Mouse (Mus musculus): ENCODE data around the gene Mdm4. TPM values are rescaled to one million over a fixed set of nuclear protein-coding genes. Genes with fewer than 3 reads are reported as not detected.
"Not testable (repeated sequence)": the region's sequence is repeated elsewhere in the genome, so short reads cannot be mapped to it uniquely, and the experiment has no call there.

Gene Mdm4
- polyA plus RNA-seq, 1 experiment from 2014 or later: 20.7 TPM

DNA sequence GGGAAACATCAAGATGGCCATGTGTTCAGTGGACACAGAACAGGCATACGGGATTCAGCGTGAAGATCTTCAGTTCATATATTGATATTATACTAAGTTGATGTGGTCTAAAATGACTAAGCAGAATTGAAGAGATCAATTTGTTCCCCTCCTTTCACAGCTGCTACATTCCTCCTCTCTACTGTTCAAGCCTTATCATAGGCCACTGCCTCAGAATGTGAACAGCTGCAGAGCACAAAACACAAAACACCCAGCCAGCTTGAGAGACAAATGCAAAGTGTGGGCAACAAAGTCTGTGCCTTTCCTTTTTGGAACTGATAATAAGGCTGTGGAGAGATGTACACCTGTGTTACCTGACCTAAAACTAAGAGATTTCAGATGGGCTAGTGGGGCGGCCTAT is 39.6 kb downstream of the Mdm4 start:
- Histone ChIP-seq H3K4me3 (ENCODE audit: low read length) (no peak overlapping the region), H3K4me1 (ENCODE audit: control insufficient read depth, insufficient read depth, low read length) (0 out of 2 replicates have a peak, but pooled peaks cover 2% of the 10 kb centered on the region), H3K36me3 (ENCODE audit: control insufficient read depth, insufficient read depth) (peaks cover 40% of the 10 kb centered on the region), H3K9ac (ENCODE audit: low read length) (no peak overlapping the region), H3K27ac (ENCODE audit: low read length) (no peak overlapping the region), H3K4me2 (ENCODE audit: low read depth, low read length) (no peak overlapping the region), H3K9me3 (replicated peaks; ENCODE audit: control insufficient read depth, low read length) (no peaks in the 10 kb centered on the region), H3K27me3 (ENCODE audit: control insufficient read depth, insufficient read depth, low read length) (no peaks in the 10 kb centered on the region)
- WGBS: 94% methylated on average over 3 of the region's 3 CpGs
- no peak for ATAC-seq (replicated peaks; ENCODE audit: extremely low read depth, insufficient read depth, low FRiP score)

DNA sequence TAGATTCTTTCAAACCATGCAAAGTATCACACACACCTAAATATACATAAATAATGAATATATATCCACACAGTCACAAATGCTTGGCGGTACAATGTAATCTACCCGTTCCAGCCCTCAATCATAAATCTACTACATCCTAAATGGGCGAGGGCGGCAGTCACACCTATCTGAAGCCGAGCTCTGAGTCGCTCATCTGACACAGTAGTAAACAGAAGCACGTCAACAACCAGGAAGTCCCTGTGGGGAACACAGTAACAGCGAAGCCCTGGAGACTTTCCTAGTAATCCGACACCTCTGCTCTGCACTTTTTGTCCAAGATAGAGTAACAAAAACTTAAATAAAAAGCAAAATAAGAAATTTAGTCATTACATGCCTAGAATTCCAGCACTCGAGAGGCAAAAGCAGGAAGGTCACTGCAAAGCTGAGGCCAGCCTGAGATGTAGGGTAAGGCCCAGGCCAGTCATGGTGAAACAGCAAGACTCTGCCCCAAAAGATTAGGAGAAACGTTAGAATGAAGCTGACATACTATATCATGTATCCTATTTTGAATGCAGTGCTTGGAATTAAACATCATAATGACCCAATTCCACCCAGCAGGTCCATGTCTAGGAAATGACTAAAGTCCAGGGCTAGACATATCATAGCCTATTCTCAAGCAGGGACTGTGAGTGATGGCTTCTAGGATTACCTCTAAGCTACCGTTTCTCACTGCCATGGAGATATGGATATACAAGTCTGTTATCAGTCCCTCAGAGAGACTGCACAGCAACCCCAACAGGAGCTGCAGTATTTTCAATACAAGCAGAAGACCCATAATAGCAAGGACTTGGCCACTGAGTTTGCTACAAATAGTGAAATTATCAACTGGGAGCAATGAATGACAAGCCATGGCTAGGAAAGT is 41.6 kb downstream of the Mdm4 start:
- H3K9me3 ChIP-seq (replicated peaks; ENCODE audit: control insufficient read depth, low read length); H3K27ac ChIP-seq (ENCODE audit: low read length); H3K4me3 ChIP-seq (ENCODE audit: low read length); H3K4me2 ChIP-seq (ENCODE audit: low read depth, low read length); H3K4me1 ChIP-seq (ENCODE audit: control insufficient read depth, insufficient read depth, low read length); H3K9ac ChIP-seq (ENCODE audit: low read length); ATAC-seq (replicated peaks; ENCODE audit: extremely low read depth, insufficient read depth, low FRiP score); H3K27me3 ChIP-seq (ENCODE audit: control insufficient read depth, insufficient read depth, low read length): not testable (repeated sequence)
- peaks cover 41% of the 10 kb centered on the region for H3K36me3 ChIP-seq (ENCODE audit: control insufficient read depth, insufficient read depth)
- 70% methylated on average over 12 of the region's 12 CpGs for WGBS

DNA sequence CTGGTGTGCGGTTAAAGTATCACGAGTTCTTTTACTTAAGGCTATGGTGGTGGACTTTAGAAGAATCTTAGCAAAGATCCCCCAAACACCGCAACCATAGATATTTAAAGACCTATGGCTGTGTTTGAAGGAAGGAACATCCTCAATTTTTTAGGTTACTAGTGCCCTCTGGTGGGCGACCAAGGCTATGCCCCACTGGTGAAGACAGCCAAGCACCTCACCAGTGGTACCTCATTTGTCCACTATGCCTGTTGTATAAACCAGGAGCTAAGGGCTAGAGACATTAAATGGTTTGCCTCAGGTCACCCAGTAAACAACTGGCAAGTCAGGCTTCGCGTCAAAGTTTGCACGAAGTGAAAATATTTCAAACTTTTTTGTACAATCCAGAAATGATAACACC is 47.6 kb downstream of the Mdm4 start:
- H3K4me3 ChIP-seq (ENCODE audit: low read length): no peak overlapping the region
- no peaks in the 10 kb centered on the region for H3K27me3 ChIP-seq (ENCODE audit: control insufficient read depth, insufficient read depth, low read length)
- no peak overlapping the region for H3K4me2 ChIP-seq (ENCODE audit: low read depth, low read length)
- H3K9ac ChIP-seq (ENCODE audit: low read length): no peak overlapping the region
- no peaks in the 10 kb centered on the region for H3K9me3 ChIP-seq (replicated peaks; ENCODE audit: control insufficient read depth, low read length)
- H3K36me3 ChIP-seq (ENCODE audit: control insufficient read depth, insufficient read depth): peaks cover 21% of the 10 kb centered on the region
- ATAC-seq (replicated peaks; ENCODE audit: extremely low read depth, insufficient read depth, low FRiP score): no peak
- 60% methylated on average over 7 of the region's 7 CpGs for WGBS
- H3K4me1 ChIP-seq (ENCODE audit: control insufficient read depth, insufficient read depth, low read length): 0 out of 2 replicates have a peak, but pooled peaks cover 2% of the 10 kb centered on the region
- H3K27ac ChIP-seq (ENCODE audit: low read length): no peak overlapping the region

DNA sequence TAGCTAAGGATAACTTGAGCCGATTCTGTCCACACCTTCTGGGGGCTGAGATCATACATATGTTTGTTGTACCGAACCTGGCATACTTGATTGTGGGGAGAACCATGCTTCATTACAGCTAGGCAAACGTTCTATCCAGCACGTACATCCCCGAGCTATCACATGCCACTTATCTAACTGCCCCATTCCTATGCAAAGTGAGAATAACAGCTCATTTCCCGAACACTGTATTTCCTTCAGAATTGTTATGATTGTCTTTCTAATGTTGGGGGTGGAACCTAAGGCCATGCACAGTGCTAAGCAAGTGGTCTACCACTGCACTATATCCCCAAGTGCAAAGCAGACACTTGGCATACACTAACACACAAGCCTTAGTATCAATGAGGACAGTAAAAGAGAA is 49.1 kb downstream of the Mdm4 start:
- no peak overlapping the region for H3K9ac ChIP-seq (ENCODE audit: low read length)
- no peaks in the 10 kb centered on the region for H3K9me3 ChIP-seq (replicated peaks; ENCODE audit: control insufficient read depth, low read length)
- H3K4me2 ChIP-seq (ENCODE audit: low read depth, low read length): no peak overlapping the region
- peaks cover 21% of the 10 kb centered on the region for H3K36me3 ChIP-seq (ENCODE audit: control insufficient read depth, insufficient read depth)
- WGBS: 84% methylated on average over 6 of the region's 6 CpGs
- no peak overlapping the region for H3K4me3 ChIP-seq (ENCODE audit: low read length)
- H3K27me3 ChIP-seq (ENCODE audit: control insufficient read depth, insufficient read depth, low read length): no peaks in the 10 kb centered on the region
- no peaks in the 10 kb centered on the region for H3K4me1 ChIP-seq (ENCODE audit: control insufficient read depth, insufficient read depth, low read length)
- ATAC-seq (replicated peaks; ENCODE audit: extremely low read depth, insufficient read depth, low FRiP score): no peak
- H3K27ac ChIP-seq (ENCODE audit: low read length): no peak overlapping the region

DNA sequence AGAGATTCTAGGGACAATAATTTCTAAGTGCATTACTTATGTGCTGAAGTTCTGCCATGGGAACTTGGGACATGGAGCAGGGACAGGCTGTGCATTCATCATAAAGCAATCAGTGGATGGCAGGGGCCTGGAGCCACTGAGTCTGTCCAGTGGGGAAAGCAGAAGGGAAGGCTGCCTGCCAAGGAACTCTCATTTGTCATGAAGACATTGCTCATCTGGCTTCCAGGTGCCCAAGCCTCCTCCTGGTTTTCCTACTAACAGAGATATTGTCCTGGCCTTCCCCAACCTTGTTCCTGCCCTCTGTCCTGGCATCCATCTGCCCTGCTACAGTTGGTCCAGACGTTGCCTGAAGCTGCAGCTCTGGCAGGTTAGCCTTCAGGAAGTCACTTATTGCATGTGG is 53.0 kb downstream of the Mdm4 start:
- 52% methylated on average over 1 of the region's 1 CpGs for whole genome bisulfite sequencing

DNA sequence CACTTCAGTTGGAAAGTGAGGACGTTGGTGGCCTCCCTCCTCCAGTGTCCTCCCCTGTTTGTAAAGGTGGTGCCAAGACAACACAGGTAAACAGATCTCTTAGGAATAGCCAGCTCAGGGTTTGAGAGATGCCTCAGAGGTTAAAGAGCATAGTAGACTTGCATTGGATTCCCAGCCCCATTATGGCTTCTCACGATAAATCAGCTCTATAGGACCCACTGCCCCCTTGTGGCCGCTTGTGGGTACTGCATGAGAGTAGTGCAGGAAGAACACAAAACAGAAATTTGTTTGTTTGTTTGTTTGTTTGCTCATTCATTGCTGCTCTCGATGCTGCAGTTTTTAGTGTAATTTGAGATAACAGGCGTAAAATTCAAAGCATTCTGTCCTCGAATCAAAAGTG is 61.7 kb downstream of the Mdm4 start:
- no peaks in the 10 kb centered on the region for H3K36me3 ChIP-seq (ENCODE audit: control insufficient read depth, insufficient read depth)
- WGBS: 31% methylated on average over 6 of the region's 6 CpGs

More for the DNA sequence above, 53.0 kb downstream of the Mdm4 start:
- Histone ChIP-seq H3K36me3 (ENCODE audit: control insufficient read depth, insufficient read depth) (peaks cover 5% of the 10 kb centered on the region; the same call in 1 of the 2 replicates), H3K4me2 (ENCODE audit: low read depth, low read length) (no peak overlapping the region), H3K9me3 (replicated peaks; ENCODE audit: control insufficient read depth, low read length) (no peaks in the 10 kb centered on the region), H3K4me1 (ENCODE audit: control insufficient read depth, insufficient read depth, low read length) (no peaks in the 10 kb centered on the region), H3K9ac (ENCODE audit: low read length) (no peak overlapping the region), H3K27ac (ENCODE audit: low read length) (no peak overlapping the region), H3K27me3 (ENCODE audit: control insufficient read depth, insufficient read depth, low read length) (no peaks in the 10 kb centered on the region), H3K4me3 (ENCODE audit: low read length) (no peak overlapping the region)
- no peak for ATAC-seq (replicated peaks; ENCODE audit: extremely low read depth, insufficient read depth, low FRiP score)

DNA sequence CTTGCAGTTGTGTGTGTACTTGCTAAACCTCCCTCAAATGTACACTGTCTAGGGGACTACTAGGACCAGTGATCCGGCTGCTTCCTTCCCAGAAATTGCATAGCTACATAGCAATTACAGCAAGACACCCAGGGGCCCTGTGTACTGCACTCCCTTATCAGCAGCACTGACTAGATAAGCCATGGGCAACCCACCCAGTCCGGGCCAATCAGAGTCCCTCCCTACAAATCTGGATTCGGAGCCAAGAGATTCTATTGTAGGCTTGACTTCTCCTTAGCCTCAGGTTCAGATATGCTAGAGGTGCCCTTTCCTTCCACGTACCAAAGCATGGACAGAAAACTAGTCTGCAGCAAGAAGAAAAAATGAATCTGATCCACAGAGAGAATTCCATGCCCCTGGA is 65.7 kb downstream of the Mdm4 start:
- 33% methylated on average over 4 of the region's 4 CpGs for WGBS
- H3K27ac ChIP-seq (ENCODE audit: low read length): no peak overlapping the region
- no peak for ATAC-seq (replicated peaks; ENCODE audit: extremely low read depth, insufficient read depth, low FRiP score)
- no peaks in the 10 kb centered on the region for H3K27me3 ChIP-seq (ENCODE audit: control insufficient read depth, insufficient read depth, low read length)
- no peaks in the 10 kb centered on the region for H3K36me3 ChIP-seq (ENCODE audit: control insufficient read depth, insufficient read depth)
- no peak overlapping the region for H3K4me2 ChIP-seq (ENCODE audit: low read depth, low read length)
- H3K4me1 ChIP-seq (ENCODE audit: control insufficient read depth, insufficient read depth, low read length): peaks cover 3% of the 10 kb centered on the region
- no peak overlapping the region for H3K4me3 ChIP-seq (ENCODE audit: low read length)
- no peak overlapping the region for H3K9ac ChIP-seq (ENCODE audit: low read length)
- 0 out of 2 replicates have a peak, but pooled peaks cover 2% of the 10 kb centered on the region for H3K9me3 ChIP-seq (replicated peaks; ENCODE audit: control insufficient read depth, low read length)

More for the DNA sequence above, 61.7 kb downstream of the Mdm4 start:
- no peak for ATAC-seq (replicated peaks; ENCODE audit: extremely low read depth, insufficient read depth, low FRiP score)
- H3K27ac ChIP-seq (ENCODE audit: low read length): no peak overlapping the region
- no peaks in the 10 kb centered on the region for H3K27me3 ChIP-seq (ENCODE audit: control insufficient read depth, insufficient read depth, low read length)
- H3K9me3 ChIP-seq (replicated peaks; ENCODE audit: control insufficient read depth, low read length): 0 out of 2 replicates have a peak, but pooled peaks cover 4% of the 10 kb centered on the region
- no peak overlapping the region for H3K4me2 ChIP-seq (ENCODE audit: low read depth, low read length)
- H3K4me1 ChIP-seq (ENCODE audit: control insufficient read depth, insufficient read depth, low read length): peaks cover 3% of the 10 kb centered on the region
- no peak overlapping the region for H3K4me3 ChIP-seq (ENCODE audit: low read length)
- no peak overlapping the region for H3K9ac ChIP-seq (ENCODE audit: low read length)

DNA sequence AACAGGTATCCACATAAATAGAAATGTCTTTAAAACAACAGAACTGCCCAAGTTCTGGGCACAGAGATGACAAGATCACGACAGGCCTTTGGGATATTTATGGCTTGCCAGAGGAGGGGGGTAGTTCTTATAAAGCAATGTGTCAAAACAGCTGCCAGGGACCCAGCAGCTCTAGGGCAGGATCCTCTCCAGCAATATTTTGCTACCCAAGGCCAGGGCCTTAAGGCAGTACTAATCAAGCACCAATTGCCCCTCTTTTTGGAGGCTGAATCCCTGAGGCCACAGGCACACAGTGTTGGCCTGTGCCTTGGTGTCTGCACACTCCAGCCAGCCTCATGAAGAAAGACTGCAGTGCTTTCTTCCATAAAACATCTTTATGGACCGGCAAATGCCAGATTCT is 66.3 kb downstream of the Mdm4 start:
- H3K4me2 ChIP-seq (ENCODE audit: low read depth, low read length): no peak overlapping the region
- H3K27me3 ChIP-seq (ENCODE audit: control insufficient read depth, insufficient read depth, low read length): no peaks in the 10 kb centered on the region
- H3K36me3 ChIP-seq (ENCODE audit: control insufficient read depth, insufficient read depth): no peaks in the 10 kb centered on the region
- H3K4me3 ChIP-seq (ENCODE audit: low read length): no peak overlapping the region
- H3K27ac ChIP-seq (ENCODE audit: low read length): no peak overlapping the region
- H3K9me3 ChIP-seq (replicated peaks; ENCODE audit: control insufficient read depth, low read length): 0 out of 2 replicates have a peak, but pooled peaks cover 2% of the 10 kb centered on the region
- H3K4me1 ChIP-seq (ENCODE audit: control insufficient read depth, insufficient read depth, low read length): peaks cover 3% of the 10 kb centered on the region
- H3K9ac ChIP-seq (ENCODE audit: low read length): no peak overlapping the region
- no peak for ATAC-seq (replicated peaks; ENCODE audit: extremely low read depth, insufficient read depth, low FRiP score)
- WGBS: 87% methylated on average over 2 of the region's 2 CpGs

DNA sequence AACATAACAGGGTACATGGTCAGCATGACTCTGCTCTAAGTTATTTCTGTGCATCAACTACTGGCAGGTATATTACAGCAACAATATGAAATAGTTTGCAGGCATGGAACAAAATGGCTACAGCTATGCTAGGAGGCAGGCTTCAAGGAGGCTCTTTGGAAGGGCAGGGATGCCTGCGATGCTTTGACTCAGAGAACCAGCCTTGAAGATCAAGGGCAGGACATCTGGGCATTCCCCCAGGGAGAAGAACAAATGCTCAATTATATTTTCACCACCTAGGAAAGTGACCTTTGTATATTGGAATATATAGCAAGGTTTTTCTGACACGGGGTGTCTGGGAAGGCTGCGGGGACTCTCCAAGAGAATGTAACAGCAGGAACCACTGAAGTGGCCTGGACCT is 68.6 kb downstream of the Mdm4 start:
- Histone ChIP-seq H3K9ac (ENCODE audit: low read length) (no peak overlapping the region), H3K4me2 (ENCODE audit: low read depth, low read length) (no peak overlapping the region), H3K4me3 (ENCODE audit: low read length) (no peak overlapping the region), H3K27me3 (ENCODE audit: control insufficient read depth, insufficient read depth, low read length) (no peaks in the 10 kb centered on the region), H3K27ac (ENCODE audit: low read length) (no peak overlapping the region), H3K9me3 (replicated peaks; ENCODE audit: control insufficient read depth, low read length) (no peaks in the 10 kb centered on the region), H3K36me3 (ENCODE audit: control insufficient read depth, insufficient read depth) (no peaks in the 10 kb centered on the region), H3K4me1 (ENCODE audit: control insufficient read depth, insufficient read depth, low read length) (peaks cover 3% of the 10 kb centered on the region)
- WGBS: 90% methylated on average over 3 of the region's 3 CpGs
- no peak for ATAC-seq (replicated peaks; ENCODE audit: extremely low read depth, insufficient read depth, low FRiP score)

All from heart, embryonic 16.5 days (tissue).